Mouse (Mus musculus): ENCODE measurements around the gene Hist1h4k.

Gene Hist1h4k

DNA sequence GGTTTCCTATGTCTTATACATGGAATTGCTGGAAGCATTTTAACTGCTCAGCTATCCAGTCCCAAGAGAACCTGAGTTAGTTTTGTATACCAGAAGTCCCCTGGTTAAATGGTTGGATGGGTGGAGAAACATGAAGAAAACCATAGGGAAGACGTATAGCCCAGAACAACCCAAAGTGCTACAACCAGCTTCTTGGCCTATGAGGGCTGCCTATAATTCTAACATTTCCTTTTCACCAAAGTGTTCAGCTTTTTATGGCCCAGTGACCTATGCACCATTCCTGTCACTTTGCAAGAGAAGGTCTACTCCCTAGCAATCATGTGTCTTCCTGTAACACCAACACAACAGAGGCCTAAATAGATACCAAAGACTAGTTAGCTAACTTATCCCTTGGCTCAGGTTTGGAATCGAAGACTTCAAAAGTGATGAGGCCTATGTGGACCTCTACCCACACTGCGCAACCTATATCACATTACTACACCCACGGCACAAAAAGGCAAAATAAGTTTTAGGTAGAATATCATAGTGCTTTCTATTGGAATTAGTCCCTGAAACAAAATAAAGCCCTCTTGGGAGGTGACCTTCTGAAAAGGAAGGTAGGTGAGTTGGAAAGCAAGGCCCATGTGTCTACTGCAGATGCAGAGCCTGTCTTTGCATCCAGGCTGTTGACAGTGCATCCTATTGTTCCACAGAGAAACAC is 31.8 kb downstream of the Hist1h4k start:
- no peak for DNase-seq

DNA sequence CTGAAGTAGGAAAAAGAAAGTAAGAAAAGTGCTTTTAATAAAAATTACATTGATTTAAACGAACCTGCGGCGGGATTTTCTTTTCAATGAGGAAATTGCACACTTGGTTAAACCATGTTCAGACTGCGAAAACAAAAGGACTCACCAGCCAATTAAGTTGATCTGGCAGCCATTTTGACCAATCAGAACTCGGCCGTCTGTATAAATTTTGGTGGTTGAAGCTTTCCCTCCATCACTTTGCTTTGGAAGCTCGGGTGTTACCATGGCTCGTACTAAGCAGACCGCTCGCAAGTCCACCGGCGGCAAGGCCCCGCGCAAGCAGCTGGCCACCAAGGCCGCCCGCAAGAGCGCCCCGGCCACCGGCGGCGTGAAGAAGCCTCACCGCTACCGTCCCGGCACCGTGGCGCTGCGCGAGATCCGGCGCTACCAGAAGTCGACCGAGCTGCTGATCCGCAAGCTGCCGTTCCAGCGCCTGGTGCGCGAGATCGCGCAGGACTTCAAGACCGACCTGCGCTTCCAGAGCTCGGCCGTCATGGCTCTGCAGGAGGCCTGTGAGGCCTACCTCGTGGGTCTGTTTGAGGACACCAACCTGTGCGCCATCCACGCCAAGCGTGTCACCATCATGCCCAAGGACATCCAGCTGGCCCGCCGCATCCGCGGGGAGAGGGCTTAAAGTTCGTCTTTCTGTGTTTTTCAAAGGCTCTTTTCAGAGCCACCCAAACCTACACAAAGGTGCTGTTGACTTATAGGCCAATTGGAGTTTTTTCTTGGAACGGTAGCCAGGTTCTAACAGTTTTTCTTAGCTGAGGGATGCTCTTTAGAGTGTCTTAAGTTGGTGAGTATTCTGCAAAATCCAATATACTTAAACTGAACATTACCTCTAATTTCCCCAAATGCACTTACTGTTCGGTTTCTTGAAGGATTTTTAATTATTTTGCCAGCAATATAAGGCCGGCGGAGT is 32.6 kb downstream of the Hist1h4k start, which contains the start of gene Hist1h3h:
Hist1h3h (plus strand) TSS at position 263 of the 961 bp plus-strand sequence.
- peak; percentile 99 for DNase-seq

DNA sequence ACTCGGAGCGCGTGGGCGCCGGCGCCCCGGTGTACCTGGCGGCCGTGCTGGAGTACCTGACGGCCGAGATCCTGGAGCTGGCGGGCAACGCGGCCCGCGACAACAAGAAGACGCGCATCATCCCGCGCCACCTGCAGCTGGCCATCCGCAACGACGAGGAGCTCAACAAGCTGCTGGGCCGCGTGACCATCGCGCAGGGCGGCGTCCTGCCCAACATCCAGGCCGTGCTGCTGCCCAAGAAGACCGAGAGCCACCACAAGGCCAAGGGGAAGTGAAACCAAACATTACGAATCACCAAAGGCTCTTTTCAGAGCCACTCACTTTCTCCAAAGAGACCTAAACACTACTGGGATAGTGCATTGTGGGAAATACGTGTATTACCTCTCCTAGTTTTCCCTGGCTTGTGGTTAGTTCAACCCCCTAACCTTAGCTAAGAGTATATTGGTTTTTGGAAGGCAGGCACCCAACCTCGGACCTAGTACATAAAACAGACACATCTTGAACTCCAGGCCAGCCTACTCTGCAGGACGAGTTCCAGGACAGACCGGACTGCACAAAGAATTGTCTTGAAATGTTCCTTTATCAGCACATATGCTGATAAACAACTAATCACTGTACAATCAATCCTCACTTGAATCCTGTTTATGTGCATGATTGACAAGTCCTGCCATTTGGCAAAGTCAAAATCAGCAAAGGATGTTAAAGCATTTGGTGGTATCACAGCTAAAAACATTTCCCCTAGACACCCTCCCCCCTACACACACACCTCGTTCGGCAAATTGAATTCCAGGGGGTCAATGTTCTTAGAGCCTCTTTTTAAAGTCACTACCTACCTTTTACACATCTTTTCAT is 33.5 kb downstream of the Hist1h4k start:
- peak; percentile 93 for DNase-seq

DNA sequence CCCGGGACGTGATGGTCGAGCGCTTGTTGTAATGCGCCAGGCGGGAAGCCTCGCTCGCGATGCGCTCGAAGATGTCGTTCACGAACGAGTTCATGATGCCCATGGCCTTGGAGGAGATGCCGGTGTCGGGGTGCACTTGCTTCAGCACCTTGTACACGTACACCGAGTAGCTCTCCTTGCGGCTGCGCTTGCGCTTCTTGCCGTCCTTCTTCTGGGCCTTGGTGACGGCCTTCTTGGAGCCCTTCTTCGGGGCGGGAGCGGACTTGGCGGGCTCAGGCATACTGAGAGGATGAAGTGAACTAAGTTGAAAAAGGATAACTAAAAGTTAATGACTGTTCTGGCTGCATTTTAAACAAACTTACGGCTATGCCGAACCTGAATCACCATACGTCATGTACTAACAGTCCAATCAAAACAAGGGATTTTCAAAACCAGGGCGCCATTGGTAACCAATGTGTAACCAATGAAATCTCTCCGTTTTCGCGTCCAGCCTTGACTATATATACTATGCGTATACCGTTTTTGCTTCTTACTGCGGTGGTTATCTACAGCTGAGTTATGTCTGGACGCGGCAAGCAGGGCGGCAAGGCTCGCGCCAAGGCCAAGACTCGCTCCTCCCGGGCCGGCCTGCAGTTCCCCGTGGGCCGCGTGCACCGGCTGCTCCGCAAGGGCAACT is 34.3 kb downstream of the Hist1h4k start, which contains the start of the genes Hist1h2bl and Hist1h2ai:
Hist1h2bl (minus strand) TSS at position 280 of the 676 bp plus-strand sequence.
Hist1h2ai (plus strand) TSS at position 559 of the 676 bp plus-strand sequence.
- peak; percentile 99 for DNase-seq

DNA sequence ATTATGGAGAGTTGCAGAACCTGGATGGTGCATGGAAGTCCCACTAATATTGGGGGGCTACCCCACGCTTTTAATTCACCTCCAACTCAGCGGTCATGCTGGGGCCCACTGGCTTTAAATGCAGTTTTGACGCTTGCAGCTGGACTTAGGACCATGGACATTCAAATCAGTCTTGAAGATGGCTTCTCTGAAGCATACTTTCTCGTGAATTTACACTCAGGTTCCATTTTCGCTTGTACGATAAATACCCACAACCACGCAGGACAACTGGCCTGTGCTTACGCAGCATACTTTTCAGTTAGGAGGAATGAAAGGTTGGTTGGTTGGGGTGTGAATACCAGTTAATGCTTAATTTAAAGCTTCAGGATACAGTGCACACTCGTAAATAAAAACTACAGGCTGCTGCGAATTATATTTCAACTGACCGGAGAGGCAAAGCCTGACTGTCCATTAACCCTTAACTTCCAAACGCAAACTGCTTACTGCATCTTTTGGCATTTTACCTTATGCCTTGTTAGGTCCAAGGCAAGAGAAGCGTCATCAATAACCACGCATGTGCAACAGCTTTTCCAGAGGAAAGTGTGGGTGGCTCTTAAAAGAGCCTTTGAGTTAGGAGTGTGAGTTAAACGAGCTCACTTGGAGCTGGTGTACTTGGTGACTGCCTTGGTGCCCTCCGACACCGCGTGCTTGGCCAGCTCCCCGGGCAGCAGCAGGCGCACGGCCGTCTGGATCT is 35.0 kb downstream of the Hist1h4k start:
- DNase-seq, result peak; percentile 90

DNA sequence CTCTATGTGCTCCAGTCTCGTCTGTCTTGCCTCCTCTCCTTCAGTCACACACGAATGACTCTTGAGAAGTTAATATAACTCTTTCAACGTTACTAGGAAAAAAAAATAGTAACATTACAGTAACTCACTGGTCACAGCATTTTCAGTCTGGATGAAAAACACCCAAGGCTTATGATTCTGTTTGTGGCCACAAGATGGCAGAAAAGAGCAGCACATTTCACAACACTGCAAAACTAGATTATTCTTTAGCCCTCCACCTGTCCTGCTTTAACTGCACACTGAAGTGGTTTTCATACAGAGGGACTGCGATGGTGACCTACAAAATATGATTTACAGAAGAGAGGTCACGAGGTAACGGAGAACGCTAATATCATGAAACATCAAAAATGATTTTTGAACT is 35.6 kb downstream of the Hist1h4k start:
- DNase-seq, result peak; percentile 91

DNA sequence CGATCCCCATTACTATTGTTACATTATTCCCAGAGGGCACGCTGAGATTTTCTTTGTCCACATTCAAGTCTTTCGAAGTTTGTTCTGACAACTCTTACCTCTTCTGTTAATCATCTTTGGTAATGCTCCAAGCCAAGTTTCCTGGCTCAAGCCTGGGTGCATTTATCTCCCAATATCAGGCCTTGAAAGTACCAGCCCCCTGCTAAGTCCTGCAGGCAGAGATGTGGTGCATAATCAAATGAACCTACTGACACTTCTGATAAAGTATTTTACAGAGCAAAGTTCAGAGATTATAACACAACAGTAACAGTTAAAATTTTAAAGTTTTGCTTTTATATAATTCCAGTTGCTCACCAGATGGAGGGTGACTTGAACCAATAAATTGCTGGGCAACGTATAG is 38.6 kb downstream of the Hist1h4k start:
- DNase-seq, result no peak

DNA sequence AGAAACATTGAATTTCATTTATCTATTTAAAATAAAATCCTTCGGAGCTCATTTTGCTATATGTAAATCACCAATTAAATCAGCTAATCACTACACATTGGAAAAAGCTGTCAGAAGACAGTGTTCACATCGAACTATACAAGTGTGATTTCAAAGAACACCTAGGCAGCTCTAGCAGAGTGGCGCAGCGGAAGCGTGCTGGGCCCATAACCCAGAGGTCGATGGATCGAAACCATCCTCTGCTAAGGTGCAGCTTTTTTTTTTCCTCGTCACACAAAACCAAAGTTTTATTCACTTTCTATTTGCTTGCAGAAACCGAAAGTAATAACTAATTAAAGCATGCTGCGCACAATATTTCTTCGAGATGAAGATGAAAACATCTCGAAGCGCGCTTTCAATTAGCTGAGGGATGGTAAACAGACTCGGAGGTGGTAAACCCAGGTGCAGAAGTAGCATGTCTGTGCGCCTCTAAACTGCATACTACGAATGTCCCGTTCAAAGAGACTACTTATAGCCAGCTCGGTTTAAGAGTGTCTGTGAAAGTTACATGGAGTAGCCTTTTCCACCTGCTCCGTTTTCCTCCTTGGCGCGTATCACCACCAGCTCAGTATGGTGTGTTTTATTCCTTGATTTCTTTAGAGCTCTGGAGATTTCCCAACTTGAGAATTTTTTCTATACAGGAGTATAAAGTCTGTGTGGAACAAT is 39.3 kb downstream of the Hist1h4k start:
- DNase-seq, result peak; percentile 93

DNA sequence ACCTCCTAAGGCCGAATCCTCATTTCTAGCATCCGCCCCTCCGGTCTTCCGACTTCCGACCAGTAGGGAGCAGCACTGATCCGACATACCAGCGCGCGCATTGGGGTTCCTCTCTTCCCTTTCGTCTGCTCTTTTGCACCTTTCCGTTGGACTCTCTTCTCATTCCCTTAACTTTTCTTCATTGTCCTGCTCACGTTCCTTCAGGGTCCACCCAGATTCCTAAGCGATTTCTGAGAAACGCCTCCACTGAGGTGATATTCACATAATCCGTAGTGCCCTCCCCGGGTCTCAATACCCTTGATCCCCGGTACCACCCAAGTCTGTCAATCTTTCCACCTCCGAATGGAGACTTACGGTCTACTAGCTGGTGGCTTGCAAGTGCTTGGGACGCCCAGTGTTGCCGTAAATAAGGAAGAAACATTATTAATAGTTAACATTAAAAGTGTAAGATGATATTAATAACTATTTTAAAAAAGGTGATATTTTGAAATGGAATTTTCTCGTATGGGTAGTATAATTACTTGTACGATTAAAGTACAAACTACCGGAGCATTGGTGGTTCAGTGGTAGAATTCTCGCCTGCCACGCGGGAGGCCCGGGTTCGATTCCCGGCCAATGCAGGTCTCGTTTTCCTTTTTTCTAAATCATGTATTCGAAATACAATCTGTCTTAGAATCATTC is 40.1 kb downstream of the Hist1h4k start:
- DNase-seq, result peak; percentile 98

DNA sequence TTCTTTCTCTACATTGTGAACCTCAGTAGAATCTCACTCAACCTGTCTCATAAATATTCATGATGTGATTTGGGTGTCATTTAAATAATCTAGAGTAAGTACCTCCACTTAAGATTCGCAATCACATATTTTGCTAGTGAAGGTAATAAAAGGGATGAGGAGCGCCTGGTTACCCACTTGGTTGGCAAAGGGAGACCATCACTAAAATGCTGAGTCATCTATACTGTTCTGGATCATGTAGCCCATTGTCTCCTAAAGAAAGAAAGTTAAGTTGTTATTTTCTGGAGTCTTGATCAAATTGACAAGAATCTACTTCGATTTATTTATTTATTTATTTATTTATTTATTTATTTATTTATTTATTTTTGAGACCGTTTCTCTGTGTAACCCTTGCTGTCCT is 43.6 kb downstream of the Hist1h4k start:
- DNase-seq, result no peak

All from heart, adult 11 months (tissue).